Mouse (Mus musculus) granulocyte monocyte progenitor cell, adult 5-6 weeks (primary cell): Measurements from ENCODE around the gene Exosc2. TPM values are rescaled to one million over a fixed set of nuclear protein-coding genes. Genes with fewer than 3 reads are reported as not detected.

Experiments
- ATAC-seq: replicated peaks from 2 replicates; pipeline ENCODE4 v1.8.0; 2016; ENCODE audit warnings: mild to moderate bottlenecking, moderate TSS enrichment, inconsistent platforms; ENCODE audit not compliant: poor library complexity, severe bottlenecking
- total RNA-seq, 2 experiments: library from RNA; stranded (forward) in 1 of 2; stranded (reverse) in 1 of 2; fragments of 200-712, 200-1000 nt in 1 of 2; fragments of >200 nt in 1 of 2; fragmentation: Nextera tagmentation in 1 of 2; gene quantifications; 2 replicates each; pipeline ENCODE4 v1.2.3; 2014 to 2017

Exosc2 gene
- total RNA-seq (2014; fragmentation: Nextera tagmentation) = 58.1 and 68.7 TPM in 2 replicates
- total RNA-seq (2017) = 59.2 and 59.7 TPM in 2 replicates

- peak; percentile 92 for ATAC-seq
Measured at GRCm38 (mm10) chr2:31670551-31671035, at the start of gene Exosc2. Gene Exosc2 (plus strand): TSS chr2:31670715.

- no peak for ATAC-seq
Measured at GRCm38 (mm10) chr2:31633531-31633930, 37.0 kb upstream of the Exosc2 start.

- no peak for ATAC-seq
Measured at GRCm38 (mm10) chr2:31635281-31636137, 35.0 kb upstream of the Exosc2 start.

- no peak for ATAC-seq
Measured at GRCm38 (mm10) chr2:31636138-31636741, 34.3 kb upstream of the Exosc2 start.

- no peak for ATAC-seq
Measured at GRCm38 (mm10) chr2:31636742-31637141, 33.8 kb upstream of the Exosc2 start.

GRCm38 (mm10) chr2:31637311-31637710 lies 33.2 kb upstream of the Exosc2 start:
- ATAC-seq = no peak

- ATAC-seq = no peak
Measured at GRCm38 (mm10) chr2:31637807-31638206, 32.7 kb upstream of the Exosc2 start.

- ATAC-seq = no peak
Measured at GRCm38 (mm10) chr2:31638581-31639465, 31.7 kb upstream of the Exosc2 start.

- ATAC-seq = no peak
Measured at GRCm38 (mm10) chr2:31639466-31639760, 31.1 kb upstream of the Exosc2 start.

- 0 out of 2 replicates have a peak, but pooled peaks have one; percentile 9 for ATAC-seq
Measured at GRCm38 (mm10) chr2:31639901-31640608, 30.5 kb upstream of the Exosc2 start, which contains the start of gene Prdm12. Gene Prdm12 (plus strand): TSS chr2:31640037.

- ATAC-seq = 0 out of 2 replicates have a peak, but pooled peaks have one; percentile 12
Measured at GRCm38 (mm10) chr2:31640609-31641507, 29.7 kb upstream of the Exosc2 start.

- no peak for ATAC-seq
Measured at GRCm38 (mm10) chr2:31641508-31641830, 29.0 kb upstream of the Exosc2 start.

GRCm38 (mm10) chr2:31641929-31642328 lies 28.6 kb upstream of the Exosc2 start:
- no peak for ATAC-seq

- peak; percentile 40 for ATAC-seq
Measured at GRCm38 (mm10) chr2:31653971-31654853, 16.3 kb upstream of the Exosc2 start.

GRCm38 (mm10) chr2:31654854-31655559 lies 15.5 kb upstream of the Exosc2 start:
- ATAC-seq = peak; percentile 35; the same call in 1 of the 2 replicates

- no peak for ATAC-seq
Measured at GRCm38 (mm10) chr2:31656374-31656773, 14.1 kb upstream of the Exosc2 start.
